Mouse (Mus musculus): ENCODE measurements at regions not wholly inside any gene's neighbourhood (a gene's known extent, or its start where the extent isn't known, plus 50 kb on each side); places are given as distances from the start of the nearest gene placed in this dataset.

GRCm38 (mm10) chr4:87671101-87671500 is 362.1 kb downstream of the Mllt3 start:
- TF ChIP-seq CTCF (IDR thresholded peaks at IDR 0.05; ENCODE audit: extremely low read depth, insufficient read length, insufficient replicate concordance, low read depth, low read length) (no peak), POLR2A (IDR thresholded peaks at IDR 0.05; ENCODE audit: low read depth, low read length) (no peak)
